In the genomic region with DNA sequence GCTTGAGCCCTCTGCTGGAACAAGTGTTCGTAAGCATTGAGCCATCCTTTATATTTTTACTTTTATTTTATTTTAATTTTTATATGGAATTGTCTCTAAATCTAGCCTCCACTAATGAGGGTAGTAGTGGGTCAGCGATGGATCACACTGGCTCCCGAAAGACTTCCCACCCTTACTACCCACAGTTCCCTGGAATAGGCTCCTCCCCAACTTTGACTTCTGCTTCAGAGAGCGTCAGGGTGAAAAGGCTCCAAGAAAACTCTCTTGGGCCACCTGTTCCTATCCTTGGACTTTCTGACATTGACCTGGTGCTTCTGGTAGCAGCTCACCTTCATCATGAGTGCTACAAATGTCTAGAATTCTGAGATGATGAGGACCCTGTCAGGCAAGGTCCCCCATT, we compare ENCODE assay signal across 8 mouse cellular contexts. TPM values are rescaled to one million over a fixed set of nuclear protein-coding genes. Genes with fewer than 3 reads are reported as not detected.
DNase-seq lines count a peak whose midpoint lies in the region; ATAC-seq and TF ChIP-seq lines count a peak whose summit lies in the region.

No protein-coding gene starts in this region.

- intact Hi-C loops in gastrocnemius, adult 2 months (cut with DNase I): loop anchor here (5.0 to 10.0 kb wide), 2 partner anchors 150 to 362 kb away; a partner anchor contains a TSS
- intact Hi-C loops in gastrocnemius, postnatal 14 days (cut with DNase I; ENCODE audit: low total_unique reads): loop anchor here (10.0 kb wide), 1 partner anchor 142 kb away; no protein-coding TSS in a partner anchor

- no peak for DNase-seq in gastrocnemius, adult 2 months
- DNase-seq in gastrocnemius, postnatal 14 days: no peak
- DNase-seq in MN1 (ENCODE audit: low spot score): peak; percentile 29
- DNase-seq in heart, postnatal 0 days (ENCODE audit: low spot score): no peak
- DNase-seq in ovary, postnatal 14 days (ENCODE audit: low spot score): no peak
- no peak for DNase-seq in thymus, adult 18-20 months

- no peak overlapping the region for H3K9ac ChIP-seq in heart, postnatal 0 days (replicated peaks; ENCODE audit: low read depth, low read length)

- no peaks in the 10 kb centered on the region for H3K27me3 ChIP-seq in heart, postnatal 0 days (ENCODE audit: control insufficient read depth, insufficient read depth, low read length)

- peaks cover 11% of the 10 kb centered on the region for H3K4me1 ChIP-seq in heart, postnatal 0 days (ENCODE audit: control insufficient read depth, insufficient read depth)

- no peak for TF ChIP-seq CTCF in gastrocnemius, adult 2 months (IDR thresholded peaks at IDR 0.05)
- no peak for TF ChIP-seq CTCF in heart, postnatal 0 days (IDR thresholded peaks at IDR 0.05; ENCODE audit: low read depth)

- H3K27ac ChIP-seq in gastrocnemius, adult 2 months: peak overlapping the region; percentile 92
- H3K27ac ChIP-seq in heart, postnatal 0 days (ENCODE audit: low read depth): no peak overlapping the region; the same call in 1 of the 2 replicates
- H3K27ac ChIP-seq in macrophage: peak overlapping the region; percentile 25

- H3K9me3 ChIP-seq in heart, postnatal 0 days (replicated peaks; ENCODE audit: control insufficient read depth, low read length): no peaks in the 10 kb centered on the region

- WGBS in heart, postnatal 0 days: under 1% methylated on average over 4 of the region's 4 CpGs
- WGBS in macrophage (ENCODE audit: missing documents): 2% methylated on average over 4 of the region's 4 CpGs

- no peaks in the 10 kb centered on the region; the same call in 1 of the 2 replicates for H3K79me2 ChIP-seq in macrophage (ENCODE audit: inconsistent target)

- peak overlapping the region; percentile 91 for H3K4me3 ChIP-seq in gastrocnemius, adult 2 months
- peak overlapping the region; percentile 83 for H3K4me3 ChIP-seq in heart, postnatal 0 days (ENCODE audit: low read depth, low read length)
- H3K4me3 ChIP-seq in macrophage (ENCODE audit: inconsistent target): peak overlapping the region; percentile 55

- H3K36me3 ChIP-seq in heart, postnatal 0 days (replicated peaks; ENCODE audit: control insufficient read depth, insufficient read depth, low read length): no peaks in the 10 kb centered on the region
- no peaks in the 10 kb centered on the region for H3K36me3 ChIP-seq in macrophage (ENCODE audit: inconsistent target)

- TF ChIP-seq EP300 in heart, postnatal 0 days (IDR thresholded peaks at IDR 0.05; ENCODE audit: low read depth): no peak

- H3K4me2 ChIP-seq in heart, postnatal 0 days (ENCODE audit: low read depth, low read length): peak overlapping the region; percentile 100

- no peak for ATAC-seq in heart, postnatal 0 days (ENCODE audit: insufficient read depth, low read depth)
- no peak for ATAC-seq in erythroid progenitor cell, adult 5-6 weeks (replicated peaks; ENCODE audit: low FRiP score, poor library complexity, severe bottlenecking)

RNA-seq across cellular contexts. Expression of a gene that starts 0.8 kb away (rescaled TPM):
- total RNA-seq in gastrocnemius, adult 2 months (2021): 10 to 100 TPM in 1 of 2 experiments, 1 to 10 TPM in 1; 8.1 to 11.2 TPM
- 10 to 100 TPM in 1 of 2 experiments, 1 to 10 TPM in 1; 8.5 to 10.5 TPM for total RNA-seq in gastrocnemius, postnatal 14 days (2021)
- total RNA-seq in heart, postnatal 0 days (2014; rRNA removed; ENCODE audit: low replicate concordance): 42.1 and 46.2 TPM in 2 replicates
- 24.7 and 27.9 TPM in 2 replicates for polyA plus RNA-seq in heart, postnatal 0 days (2015; fragmentation: Nextera tagmentation; extraction: Ambion mirVana)
- 10 to 100 TPM in 11 of 26 experiments, 1 to 10 TPM in 14, under 1 TPM in 1; 0.92 to 22.8 (median 9.1) TPM for total RNA-seq in macrophage (2018; cell fraction: chromatin; rRNA removed)
- 10 to 100 TPM; 10.6 to 24.8 (median 15.1) TPM for total RNA-seq in macrophage (2018; cell fraction: cytosol; rRNA removed)
- 10 to 100 TPM in 21 of 26 experiments, 1 to 10 TPM in 5; 6.8 to 31.1 (median 14.9) TPM for total RNA-seq in macrophage (2018; cell fraction: nucleus; rRNA removed)
- 7.4 to 18.5 TPM (median 18.2 TPM) in 3 replicates for polyA plus RNA-seq in macrophage (2018)
- total RNA-seq in erythroid progenitor cell, adult 5-6 weeks (2015; ENCODE audit: low replicate concordance): 1.3 and 2.2 TPM in 2 replicates
- total RNA-seq in erythroid progenitor cell, adult 5-6 weeks (2017; ENCODE audit: low replicate concordance): 1.0 and 2.0 TPM in 2 replicates

RNA-seq across cellular contexts. Expression of a gene that starts 21.3 kb away (rescaled TPM):
- 10 to 100 TPM in 1 of 2 experiments, 1 to 10 TPM in 1; 9.9 to 14.1 TPM for total RNA-seq in gastrocnemius, adult 2 months (2021)
- total RNA-seq in gastrocnemius, postnatal 14 days (2021): 10 to 100 TPM; 12.0 to 12.2 TPM
- total RNA-seq in heart, postnatal 0 days (2014; rRNA removed; ENCODE audit: low replicate concordance): 5.9 and 12.0 TPM in 2 replicates
- polyA plus RNA-seq in heart, postnatal 0 days (2015; fragmentation: Nextera tagmentation; extraction: Ambion mirVana): 5.4 and 5.6 TPM in 2 replicates
- 100 to 1,000 TPM in 7 of 26 experiments, 10 to 100 TPM in 19; 12.7 to 176 (median 74.9) TPM for total RNA-seq in macrophage (2018; cell fraction: chromatin; rRNA removed)
- total RNA-seq in macrophage (2018; cell fraction: cytosol; rRNA removed): 10 to 100 TPM; 10.0 to 24.4 (median 16.4) TPM
- 10 to 100 TPM; 10.4 to 84.4 (median 31.7) TPM for total RNA-seq in macrophage (2018; cell fraction: nucleus; rRNA removed)
- polyA plus RNA-seq in macrophage (2018): 12.2 to 17.5 TPM (median 12.3 TPM) in 3 replicates
- 3.8 TPM in 1 of 2 replicates, not detected in the other for total RNA-seq in erythroid progenitor cell, adult 5-6 weeks (2015; ENCODE audit: low replicate concordance)
- total RNA-seq in erythroid progenitor cell, adult 5-6 weeks (2017; ENCODE audit: low replicate concordance): 0.30 and 1.0 TPM in 2 replicates

RNA-seq across cellular contexts. Expression of a gene that starts 21.3 kb away (rescaled TPM):
- total RNA-seq in gastrocnemius, adult 2 months (2021): 10 to 100 TPM; 80.6 to 90.3 TPM
- total RNA-seq in gastrocnemius, postnatal 14 days (2021): 100 to 1,000 TPM; 105 to 143 TPM
- 242 and 255 TPM in 2 replicates for total RNA-seq in heart, postnatal 0 days (2014; rRNA removed; ENCODE audit: low replicate concordance)
- polyA plus RNA-seq in heart, postnatal 0 days (2015; fragmentation: Nextera tagmentation; extraction: Ambion mirVana): 76.9 and 80.1 TPM in 2 replicates
- total RNA-seq in macrophage (2018; cell fraction: chromatin; rRNA removed): 100 to 1,000 TPM in 14 of 26 experiments, 10 to 100 TPM in 12; 49.4 to 246 (median 102) TPM
- total RNA-seq in macrophage (2018; cell fraction: cytosol; rRNA removed): 1,000 to 10,000 TPM in 1 of 26 experiments, 100 to 1,000 TPM in 25; 247 to 1,058 (median 502) TPM
- 100 to 1,000 TPM in 14 of 26 experiments, 10 to 100 TPM in 12; 77.9 to 417 (median 104) TPM for total RNA-seq in macrophage (2018; cell fraction: nucleus; rRNA removed)
- polyA plus RNA-seq in macrophage (2018): 494 to 663 TPM (median 662 TPM) in 3 replicates
- 414 and 420 TPM in 2 replicates for total RNA-seq in erythroid progenitor cell, adult 5-6 weeks (2015; ENCODE audit: low replicate concordance)
- total RNA-seq in erythroid progenitor cell, adult 5-6 weeks (2017; ENCODE audit: low replicate concordance): 266 and 285 TPM in 2 replicates
